Mouse (Mus musculus) skeletal muscle tissue, postnatal 0 days (tissue): ENCODE results near the gene Mmab. TPM values are rescaled to one million over a fixed set of nuclear protein-coding genes. Genes with fewer than 3 reads are reported as not detected.

ENCODE experiments used
- microRNA-seq, 2 experiments: library from miRNA; unstranded; fragments of <30 nt; microRNA quantifications; one replicate each; pipeline ENCODE4; 2016
- polyA plus RNA-seq: library from polyadenylated mRNA; unstranded; fragments of >200 nt; fragmentation: Nextera tagmentation; extraction: Ambion mirVana; gene quantifications from 2 replicates; pipeline ENCODE4 v1.2.1, GENCODE M21; 2015

The Mmab gene
- polyA plus RNA-seq = 15.1 and 15.5 TPM in 2 replicates

DNA sequence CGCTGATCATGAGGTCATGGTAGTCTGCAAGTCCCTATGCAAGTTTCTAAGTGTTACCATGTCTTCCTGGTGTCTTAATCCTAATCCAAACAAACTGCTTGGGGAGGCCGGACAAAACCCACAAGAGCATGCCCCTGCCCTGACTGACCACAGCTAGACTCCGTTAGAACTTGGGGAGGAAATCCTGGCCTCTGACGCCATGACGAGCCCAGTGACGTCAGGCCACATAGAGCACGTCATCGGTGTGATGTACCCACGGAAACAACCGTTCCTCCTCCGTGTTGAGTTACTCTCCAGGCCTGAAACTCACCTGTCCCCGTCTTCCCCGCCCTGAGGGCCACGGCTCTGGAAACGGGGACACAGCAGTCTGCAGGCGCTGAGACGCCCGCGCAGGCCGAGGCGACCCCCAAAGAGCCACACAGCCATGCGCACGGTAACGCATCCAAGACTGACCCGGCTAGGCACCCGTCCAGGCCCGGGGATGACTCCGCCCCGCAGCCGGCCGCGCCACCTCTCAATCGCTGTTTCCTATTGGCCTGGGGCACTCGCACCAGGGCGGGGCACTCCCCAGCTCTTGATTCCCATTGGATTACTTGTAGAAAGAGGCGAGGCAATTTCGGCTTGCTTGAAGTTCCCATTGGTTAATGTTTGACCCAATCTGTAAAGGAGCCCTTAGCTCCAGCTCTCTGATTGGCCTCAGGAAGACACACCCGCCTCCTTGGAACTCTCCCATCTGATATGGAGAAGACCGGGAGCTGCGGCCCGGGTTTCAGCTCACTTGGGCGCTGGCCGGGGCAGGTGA lies at the start of gene Mmab, which contains the start of gene Mvk:
Mmab (minus strand) TSS at position 495 of the 802 bp plus-strand sequence.
Mvk (plus strand) TSS at position 704 of the 802 bp plus-strand sequence.

Small RNA genes lying within 50 kb of the gene (microRNA-seq; reads per million reads assigned to microRNA genes)
- gene Mir7027 = 0 to 0.20 reads per million in 2 experiments

Other genes starting within 250 kb of the Mmab start
- not detected in 2 replicates for gene Foxn4, start 170.3 kb downstream of the Mmab start, polyA plus RNA-seq
- gene Myo1h, start 154.9 kb downstream of the Mmab start, polyA plus RNA-seq = 1.5 and 1.6 TPM in 2 replicates
- gene Kctd10, start 63.6 kb downstream of the Mmab start, polyA plus RNA-seq = 32.5 and 38.9 TPM in 2 replicates
- gene Ube3b, start 63.5 kb downstream of the Mmab start, polyA plus RNA-seq = 26.0 and 26.4 TPM in 2 replicates
- gene Mvk, start 209 bp upstream of the Mmab start, polyA plus RNA-seq = 12.1 and 16.6 TPM in 2 replicates
- 0.32 and 0.50 TPM in 2 replicates for gene Fam222a, start 124.0 kb upstream of the Mmab start, polyA plus RNA-seq
- gene Trpv4, start 214.4 kb upstream of the Mmab start, polyA plus RNA-seq = 0.81 and 1.8 TPM in 2 replicates
- gene Gltp, start 246.9 kb upstream of the Mmab start, polyA plus RNA-seq = 27.5 and 61.5 TPM in 2 replicates